In the genomic region with DNA sequence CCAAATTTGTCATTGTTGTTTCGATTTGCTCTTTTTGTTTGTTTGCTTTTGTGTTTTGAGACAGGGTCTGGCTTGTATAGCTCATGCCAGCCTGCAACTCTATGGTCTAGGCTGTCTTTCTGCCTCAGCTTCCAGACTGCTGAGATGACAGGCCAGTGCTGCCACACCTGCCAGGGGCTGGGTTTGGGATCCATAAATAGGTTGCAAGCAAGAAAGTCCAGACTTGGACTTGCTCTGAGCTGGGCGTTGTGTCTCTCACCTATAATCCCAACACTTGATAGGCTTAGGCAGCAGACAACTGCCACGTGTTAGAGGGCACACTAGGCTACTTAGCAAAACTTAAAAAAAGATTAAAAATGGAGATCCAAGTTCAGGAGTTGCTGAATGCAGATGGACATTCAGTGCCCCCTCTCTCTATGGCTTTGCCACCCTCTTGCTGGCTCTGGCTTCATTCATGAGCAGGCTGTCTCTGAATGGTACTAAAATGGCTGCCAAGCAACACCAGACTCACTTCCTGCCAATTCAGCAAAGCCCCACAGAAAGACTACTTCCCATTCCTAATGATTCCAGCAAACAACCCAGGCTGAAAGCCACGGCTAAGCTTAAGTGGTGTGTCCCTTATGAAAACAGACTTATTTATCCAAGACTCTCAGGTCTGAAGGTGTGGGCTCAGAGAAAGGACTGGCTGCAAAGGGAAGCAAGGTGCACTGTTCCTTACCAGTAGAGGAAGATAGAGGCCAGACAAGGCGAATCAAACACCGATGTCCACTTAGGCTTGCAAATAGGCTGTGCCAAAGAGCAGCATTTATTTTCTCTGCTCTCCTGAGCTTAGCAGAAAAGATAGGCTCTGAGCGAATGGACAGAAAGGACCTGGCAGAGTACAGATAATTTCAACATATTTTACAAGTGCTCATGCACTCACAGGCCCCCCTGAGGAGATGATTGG, we compare ENCODE assay signal across 10 mouse cellular contexts. TPM values are rescaled to one million over a fixed set of nuclear protein-coding genes. Genes with fewer than 3 reads are reported as not detected.
DNase-seq lines count a peak whose midpoint lies in the region; ATAC-seq and TF ChIP-seq lines count a peak whose summit lies in the region.
"Had no signal": no experiment of that assay in that cellular context is flagged by ENCODE, and none has a peak within 500 bp of the region (broad histone marks: within the 10 kb centered on the region; RNA-seq: fewer than 3 reads in every experiment).

No protein-coding gene starts in this region.

- no peak overlapping the region for H3K4me3 ChIP-seq in midbrain, embryonic 16.5 days (ENCODE audit: low read depth, low read length)
- no peak overlapping the region for H3K4me3 ChIP-seq in midbrain, embryonic 13.5 days (replicated peaks)
- no peak overlapping the region for H3K4me3 ChIP-seq in stomach, postnatal 0 days (ENCODE audit: low read depth, low read length)
- H3K4me3 ChIP-seq: erythroblast, embryonic 14.5 days had no signal

- TF ChIP-seq CTCF in stomach, postnatal 0 days (IDR thresholded peaks at IDR 0.05; ENCODE audit: low read depth), result no peak

- peak; percentile 53; the same call in 1 of the 2 replicates for ATAC-seq in midbrain, embryonic 16.5 days
- no peak for ATAC-seq in midbrain, embryonic 13.5 days
- no peak for ATAC-seq in stomach, postnatal 0 days (ENCODE audit: low FRiP score, low TSS enrichment)

- H3K36me3 ChIP-seq in midbrain, embryonic 16.5 days (ENCODE audit: control insufficient read depth, insufficient read depth, low read length), result no peaks in the 10 kb centered on the region
- no peaks in the 10 kb centered on the region for H3K36me3 ChIP-seq in midbrain, embryonic 13.5 days
- H3K36me3 ChIP-seq in stomach, postnatal 0 days (ENCODE audit: control insufficient read depth, insufficient read depth, low read length), result no peaks in the 10 kb centered on the region

- DNase-seq in heart, postnatal 36 days, result peak; percentile 29 to 47
- DNase-seq in heart, postnatal 25 days (ENCODE audit: low spot score), result no peak
- peak; percentile 69 for DNase-seq in cerebellum, adult 9-11 months
- DNase-seq in stomach, postnatal 0 days (ENCODE audit: low spot score), result no peak
- no peak for DNase-seq in testis, postnatal 14 days (ENCODE audit: low spot score)
- DNase-seq: kidney, adult 9 months; midbrain, embryonic 14.5 days had no signal

- no peaks in the 10 kb centered on the region for H3K4me1 ChIP-seq in midbrain, embryonic 16.5 days (ENCODE audit: control insufficient read depth, insufficient read depth, low read length)
- 0 out of 2 replicates have a peak, but pooled peaks cover 5% of the 10 kb centered on the region for H3K4me1 ChIP-seq in midbrain, embryonic 13.5 days (replicated peaks)
- H3K4me1 ChIP-seq in stomach, postnatal 0 days (replicated peaks; ENCODE audit: control insufficient read depth, insufficient read depth), result peaks cover 6% of the 10 kb centered on the region; the same call in 1 of the 2 replicates

- TF ChIP-seq EP300 in stomach, postnatal 0 days (optimal IDR thresholded peaks at IDR 0.05), result no peak

- no peak overlapping the region for H3K4me2 ChIP-seq in midbrain, embryonic 16.5 days (ENCODE audit: low read length)
- H3K4me2 ChIP-seq in midbrain, embryonic 13.5 days (replicated peaks), result no peak overlapping the region
- H3K4me2 ChIP-seq in stomach, postnatal 0 days (replicated peaks; ENCODE audit: low read depth), result no peak overlapping the region

- no peaks in the 10 kb centered on the region for H3K9me3 ChIP-seq in midbrain, embryonic 16.5 days (replicated peaks; ENCODE audit: control insufficient read depth, low read length, poor library complexity, severe bottlenecking)
- H3K9me3 ChIP-seq in midbrain, embryonic 13.5 days, result no peaks in the 10 kb centered on the region
- no peaks in the 10 kb centered on the region for H3K9me3 ChIP-seq in stomach, postnatal 0 days (ENCODE audit: control insufficient read depth, low read length)

- H3K27ac ChIP-seq in midbrain, embryonic 16.5 days (ENCODE audit: low read length), result peak overlapping the region; percentile 29; the same call in 1 of the 2 replicates
- no peak overlapping the region for H3K27ac ChIP-seq in midbrain, embryonic 13.5 days
- peak overlapping the region; percentile 26; the same call in 1 of the 2 replicates for H3K27ac ChIP-seq in stomach, postnatal 0 days (replicated peaks)

- WGBS in midbrain, embryonic 16.5 days, result 78% methylated on average over 7 of the region's 7 CpGs
- WGBS in midbrain, embryonic 13.5 days, result 86% methylated on average over 7 of the region's 7 CpGs
- 67% methylated on average over 7 of the region's 7 CpGs for WGBS in stomach, postnatal 0 days

- no peaks in the 10 kb centered on the region for H3K27me3 ChIP-seq in midbrain, embryonic 16.5 days (ENCODE audit: control insufficient read depth, insufficient read depth, low read depth, low read length)
- peaks cover 5% of the 10 kb centered on the region for H3K27me3 ChIP-seq in midbrain, embryonic 13.5 days
- H3K27me3 ChIP-seq in stomach, postnatal 0 days (ENCODE audit: control insufficient read depth, insufficient read depth, low read length), result no peaks in the 10 kb centered on the region

- H3K9ac ChIP-seq in midbrain, embryonic 16.5 days (ENCODE audit: low read depth, low read length), result no peak overlapping the region
- H3K9ac ChIP-seq in midbrain, embryonic 13.5 days (replicated peaks), result no peak overlapping the region
- no peak overlapping the region for H3K9ac ChIP-seq in stomach, postnatal 0 days (ENCODE audit: low read length)

- intact Hi-C loops in heart, postnatal 36 days (cut with DNase I), result loop anchor here (5.0 kb wide), 3 partner anchors 73 to 212 kb away; no protein-coding TSS in a partner anchor
- intact Hi-C loops in heart, postnatal 25 days (cut with DNase I), result no loop called here

RNA-seq across cellular contexts. Expression of gene Klf9, which starts 8.7 kb away (rescaled TPM):
- 100 to 1,000 TPM; 135 to 146 TPM for total RNA-seq in heart, postnatal 36 days (2021)
- total RNA-seq in heart, postnatal 25 days (2021), result 100 to 1,000 TPM; 101 to 130 TPM
- polyA plus RNA-seq in midbrain, embryonic 16.5 days (2015; fragmentation: Nextera tagmentation; extraction: Ambion mirVana), result 2.3 and 3.1 TPM in 2 replicates
- 0.89 and 1.0 TPM in 2 replicates for polyA plus RNA-seq in midbrain, embryonic 13.5 days (2015; fragmentation: Nextera tagmentation; extraction: Ambion mirVana)
- 11.3 and 17.4 TPM in 2 replicates for polyA plus RNA-seq in stomach, postnatal 0 days (2015; fragmentation: Nextera tagmentation; extraction: Ambion mirVana)

Comparison
In these comparisons a context has a peak if more than half of its experiments do, and no peak if none do; other contexts are left out.
1. DNase-seq: peak in heart, postnatal 36 days (2 of 2) and cerebellum, adult 9-11 months (single experiment); none in heart, postnatal 25 days (single experiment), stomach, postnatal 0 days (single experiment) and testis, postnatal 14 days (single experiment).